Mouse (Mus musculus) embryonic facial prominence, embryonic 10.5 days (tissue): Measurements from ENCODE around the gene Btbd9. TPM values are rescaled to one million over a fixed set of nuclear protein-coding genes. Genes with fewer than 3 reads are reported as not detected.
A peak's percentile ranks its signal among the peaks of the same experiment; 100 is the strongest.

Experiments used
- DNase-seq: peaks from one replicate; pipeline ENCODE4 v3.0.0-alpha.2; 2017; ENCODE audit warnings: low spot score
- H3K27ac ChIP-seq: fragments of 300-500 bp; sonication (generic); replicated peaks from 2 replicates; pipeline ENCODE4 v1.5.1; 2016; ENCODE audit warnings: mild to moderate bottlenecking
- H3K27me3 ChIP-seq: fragments of 300-500 bp; sonication (generic); replicated peaks from 2 replicates; pipeline ENCODE4 v1.6.1; 2016; ENCODE audit warnings: low read depth, mild to moderate bottlenecking; ENCODE audit not compliant: poor library complexity, severe bottlenecking
- H3K36me3 ChIP-seq: fragments of 300-500 bp; sonication (generic); replicated peaks from 2 replicates; pipeline ENCODE4 v1.6.1; 2016; ENCODE audit warnings: mild to moderate bottlenecking, moderate library complexity
- H3K4me1 ChIP-seq: fragments of 300-500 bp; sonication (generic); 2 replicates; pipeline ENCODE4 v1.6.1; 2016
- H3K4me3 ChIP-seq: fragments of 300-500 bp; sonication (generic); 2 replicates; pipeline ENCODE4 v1.5.1; 2016; ENCODE audit warnings: mild to moderate bottlenecking, moderate library complexity
- H3K9me3 ChIP-seq: fragments of 300-500 bp; sonication (generic); 2 replicates; pipeline ENCODE4 v1.6.1; 2016; ENCODE audit warnings: mild to moderate bottlenecking
- WGBS: fragments of 180-500 bp; shearing (Covaris S2); methylation state at CpG from one replicate; pipeline ENCODE4 v1.1.7; 2016; 5-methylcytosine and 5-hydroxymethylcytosine counted together
- polyA plus RNA-seq: library from polyadenylated mRNA; unstranded; fragments of >200 nt; fragmentation: Nextera tagmentation; extraction: Ambion mirVana; gene quantifications from 2 replicates; pipeline ENCODE4 v1.2.1, GENCODE M21; 2016

The Btbd9 gene
- polyA plus RNA-seq, 1 experiment from 2014 or later = 58.1 TPM

- no peak overlapping the region for H3K4me3 ChIP-seq
- no peaks in the 10 kb centered on the region for H3K27me3 ChIP-seq
- DNase-seq = no peak
- peaks cover 9% of the 10 kb centered on the region; the same call in 1 of the 2 replicates for H3K36me3 ChIP-seq
- H3K9me3 ChIP-seq = 0 out of 2 replicates have a peak, but pooled peaks cover 3% of the 10 kb centered on the region
- no peaks in the 10 kb centered on the region for H3K4me1 ChIP-seq
- H3K27ac ChIP-seq = no peak overlapping the region
- 94% methylated on average over 6 of the region's 6 CpGs for WGBS
These were observed 94.5 kb downstream of the Btbd9 start for GRCm38 (mm10) chr17:30481766-30482165.

GRCm38 (mm10) chr17:30481341-30481740 lies 94.9 kb downstream of the Btbd9 start:
- Histone ChIP-seq H3K9me3 (0 out of 2 replicates have a peak, but pooled peaks cover 3% of the 10 kb centered on the region), H3K36me3 (peaks cover 9% of the 10 kb centered on the region; the same call in 1 of the 2 replicates), H3K4me1 (no peaks in the 10 kb centered on the region), H3K27me3 (no peaks in the 10 kb centered on the region), H3K27ac (no peak overlapping the region), H3K4me3 (no peak overlapping the region)
- DNase-seq = no peak
- 93% methylated on average over 10 of the region's 10 CpGs for WGBS

DNA sequence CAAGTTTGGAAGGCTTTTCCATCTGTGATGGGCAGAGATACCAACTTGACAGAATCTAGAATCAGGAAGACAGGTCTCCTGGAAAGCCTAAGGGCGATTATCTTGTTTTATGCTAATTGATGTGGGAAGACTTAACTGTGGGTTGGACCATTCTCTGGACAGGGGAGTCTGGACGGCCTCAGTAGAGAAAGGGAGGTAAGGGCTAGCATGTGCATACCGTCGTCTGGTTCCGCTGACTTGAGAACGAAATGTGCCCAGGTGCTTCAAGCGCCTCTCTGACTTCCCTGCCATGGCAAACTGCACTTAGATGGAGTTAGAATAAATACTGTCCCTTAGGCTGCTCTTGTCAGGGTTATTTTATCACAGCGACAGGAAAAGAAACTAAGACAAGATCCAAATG lies 95.9 kb downstream of the Btbd9 start:
- Histone ChIP-seq H3K27me3 (no peaks in the 10 kb centered on the region), H3K4me1 (no peaks in the 10 kb centered on the region), H3K4me3 (no peak overlapping the region), H3K36me3 (peaks cover 9% of the 10 kb centered on the region; the same call in 1 of the 2 replicates), H3K9me3 (0 out of 2 replicates have a peak, but pooled peaks cover 3% of the 10 kb centered on the region), H3K27ac (no peak overlapping the region)
- 91% methylated on average over 8 of the region's 8 CpGs for WGBS
- DNase-seq = no peak

- Histone ChIP-seq H3K27ac (no peak overlapping the region), H3K4me1 (no peaks in the 10 kb centered on the region), H3K4me3 (no peak overlapping the region), H3K27me3 (no peaks in the 10 kb centered on the region), H3K36me3 (0 out of 2 replicates have a peak, but pooled peaks cover under 1% of the 10 kb centered on the region), H3K9me3 (no peaks in the 10 kb centered on the region)
- no peak for DNase-seq
- WGBS = 77% methylated on average over 9 of the region's 9 CpGs
These were observed 98.1 kb downstream of the Btbd9 start for GRCm38 (mm10) chr17:30478181-30478580.

- WGBS = 76% methylated on average over 2 of the region's 2 CpGs
- no peak overlapping the region for H3K27ac ChIP-seq
- H3K4me1 ChIP-seq = peaks cover 17% of the 10 kb centered on the region
- no peak for DNase-seq
- no peaks in the 10 kb centered on the region for H3K27me3 ChIP-seq
- H3K36me3 ChIP-seq = no peaks in the 10 kb centered on the region
- no peak overlapping the region for H3K4me3 ChIP-seq
- H3K9me3 ChIP-seq = no peaks in the 10 kb centered on the region
These were observed 101.7 kb downstream of the Btbd9 start for GRCm38 (mm10) chr17:30474561-30474960.

DNA sequence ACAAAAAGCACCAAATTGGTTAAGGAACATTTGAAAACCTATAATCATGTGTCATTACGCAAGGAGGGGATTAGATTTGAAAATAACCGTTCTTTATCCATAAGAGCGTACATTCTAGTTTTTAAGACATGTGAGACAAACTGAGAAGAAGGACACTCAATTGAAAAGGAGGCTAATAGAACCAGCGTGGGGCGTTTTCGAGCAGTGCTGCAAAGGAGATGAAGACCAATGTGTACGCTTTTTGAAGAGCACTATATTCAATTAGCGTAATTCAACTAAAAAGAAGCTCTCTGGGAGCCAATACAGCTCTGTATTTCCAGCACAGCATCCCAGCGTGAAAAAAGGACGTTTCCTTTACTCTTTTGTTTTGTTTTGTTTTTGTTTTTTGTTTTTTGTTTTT lies 103.5 kb downstream of the Btbd9 start:
- Histone ChIP-seq H3K9me3 (no peaks in the 10 kb centered on the region), H3K27ac (no peak overlapping the region), H3K36me3 (no peaks in the 10 kb centered on the region), H3K4me3 (no peak overlapping the region), H3K27me3 (no peaks in the 10 kb centered on the region), H3K4me1 (peaks cover 35% of the 10 kb centered on the region)
- no peak for DNase-seq
- WGBS = 88% methylated on average over 10 of the region's 10 CpGs

DNA sequence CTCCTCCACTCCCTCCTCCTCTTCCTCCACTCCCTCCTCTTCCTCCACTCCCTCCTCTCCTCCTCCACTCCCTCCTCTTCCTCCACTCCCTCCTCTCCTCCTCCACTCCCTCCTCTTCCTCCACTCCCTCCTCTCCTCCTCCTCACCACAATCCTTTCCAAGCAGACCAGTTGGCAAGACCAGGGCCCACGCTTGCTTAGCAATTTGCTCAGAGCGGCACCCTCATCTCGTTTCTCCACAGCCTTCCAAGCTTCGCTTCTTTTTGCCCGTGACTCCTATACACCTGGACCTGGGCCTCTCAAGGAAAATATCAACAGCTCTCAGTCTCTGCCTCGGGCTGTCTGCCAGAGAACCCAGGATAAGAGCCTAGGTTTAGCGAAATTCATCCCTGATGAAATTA lies 104.8 kb downstream of the Btbd9 start:
- Histone ChIP-seq H3K9me3 (no peaks in the 10 kb centered on the region), H3K4me1 (peaks cover 40% of the 10 kb centered on the region), H3K27ac (no peak overlapping the region), H3K36me3 (no peaks in the 10 kb centered on the region), H3K4me3 (no peak overlapping the region), H3K27me3 (no peaks in the 10 kb centered on the region)
- WGBS = 82% methylated on average over 7 of the region's 7 CpGs
- DNase-seq = no peak

DNA sequence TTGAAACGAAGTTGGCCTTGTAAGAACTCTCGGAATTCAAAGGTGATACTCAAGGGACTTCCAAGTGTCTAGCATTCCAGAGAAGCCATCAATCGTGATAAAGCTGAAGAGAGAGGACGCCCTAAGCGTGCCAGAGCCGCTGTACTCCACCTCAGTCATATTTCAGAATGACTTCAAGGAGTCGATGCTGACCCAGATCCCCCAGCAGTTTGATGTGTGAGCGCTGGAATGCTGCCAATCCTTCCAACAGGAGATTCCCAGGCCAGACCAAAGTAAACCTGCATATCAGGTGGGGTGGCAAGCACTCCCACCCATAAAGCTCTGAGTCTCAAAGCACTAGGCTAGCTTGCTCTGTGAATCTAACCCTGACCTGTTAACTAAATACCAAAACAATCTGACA lies 105.5 kb downstream of the Btbd9 start:
- peaks cover 40% of the 10 kb centered on the region for H3K4me1 ChIP-seq
- DNase-seq = no peak
- 74% methylated on average over 8 of the region's 8 CpGs for WGBS
- no peaks in the 10 kb centered on the region for H3K27me3 ChIP-seq
- H3K27ac ChIP-seq = no peak overlapping the region
- no peaks in the 10 kb centered on the region for H3K9me3 ChIP-seq
- H3K36me3 ChIP-seq = no peaks in the 10 kb centered on the region
- no peak overlapping the region for H3K4me3 ChIP-seq

DNA sequence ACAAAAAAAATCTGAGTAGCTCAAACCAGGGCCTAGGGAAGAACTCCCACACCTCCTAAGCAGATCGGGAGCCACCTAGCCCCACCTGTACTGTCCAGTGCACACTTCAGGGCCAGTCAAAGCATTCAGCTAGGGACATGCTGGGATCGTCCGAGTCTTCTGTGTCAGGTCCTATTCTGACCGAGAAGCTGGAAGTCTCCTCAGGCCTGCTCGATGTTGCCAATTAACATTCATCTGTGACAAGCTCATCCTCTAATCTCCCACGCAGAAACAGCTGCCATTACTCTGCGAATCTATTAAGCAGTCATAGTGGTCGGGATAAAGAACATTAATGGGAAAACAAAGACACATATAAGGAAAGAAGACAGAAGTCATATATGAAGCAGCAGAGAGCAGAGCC lies 106.0 kb downstream of the Btbd9 start:
- Histone ChIP-seq H3K27me3 (no peaks in the 10 kb centered on the region), H3K4me1 (peaks cover 40% of the 10 kb centered on the region), H3K9me3 (no peaks in the 10 kb centered on the region), H3K36me3 (no peaks in the 10 kb centered on the region), H3K4me3 (no peak overlapping the region), H3K27ac (no peak overlapping the region)
- 66% methylated on average over 8 of the region's 8 CpGs for WGBS
- DNase-seq = no peak

DNA sequence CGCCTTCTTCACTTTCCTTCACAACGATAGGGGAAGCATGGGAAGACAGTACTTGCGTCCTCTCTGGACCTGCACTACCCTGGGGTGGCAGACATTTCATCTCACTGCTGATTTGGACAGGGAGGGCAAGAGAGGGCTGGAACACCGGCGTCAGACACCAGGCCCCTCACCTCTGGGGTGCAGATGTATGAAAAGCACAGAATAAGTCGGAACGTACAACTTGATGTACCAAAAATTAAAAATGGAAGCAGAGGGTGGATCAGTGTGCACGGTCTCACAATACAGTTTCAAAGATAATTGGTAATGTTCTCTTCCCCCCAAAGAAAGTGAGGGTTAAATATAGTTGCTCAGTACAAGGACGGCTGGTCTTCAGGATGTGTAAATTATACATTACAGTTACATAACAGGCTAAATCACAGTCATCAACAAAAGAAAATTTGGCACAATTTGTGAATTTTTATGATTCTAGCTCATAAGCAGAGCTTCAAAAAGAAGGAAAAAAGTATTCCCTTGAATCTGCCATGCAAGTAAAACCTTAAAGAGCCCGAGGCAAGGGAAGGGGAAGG lies 106.7 kb downstream of the Btbd9 start:
- WGBS = 80% methylated on average over 10 of the region's 10 CpGs
- Histone ChIP-seq H3K27ac (no peak overlapping the region), H3K4me1 (peaks cover 40% of the 10 kb centered on the region)

GRCm38 (mm10) chr17:30468368-30468767 lies 107.9 kb downstream of the Btbd9 start:
- Histone ChIP-seq H3K9me3 (no peaks in the 10 kb centered on the region), H3K4me1 (peaks cover 48% of the 10 kb centered on the region), H3K36me3 (no peaks in the 10 kb centered on the region), H3K27ac (peak overlapping the region; percentile 48; the same call in 1 of the 2 replicates), H3K4me3 (no peak overlapping the region), H3K27me3 (no peaks in the 10 kb centered on the region)
- 17% methylated on average over 4 of the region's 4 CpGs for WGBS
- peak; percentile 29 for DNase-seq

More for the DNA sequence above, 106.7 kb downstream of the Btbd9 start:
- Histone ChIP-seq H3K36me3 (no peaks in the 10 kb centered on the region), H3K27me3 (no peaks in the 10 kb centered on the region), H3K4me3 (no peak overlapping the region), H3K9me3 (no peaks in the 10 kb centered on the region)
- DNase-seq = no peak

GRCm38 (mm10) chr17:30467566-30468213 lies 108.6 kb downstream of the Btbd9 start:
- Histone ChIP-seq H3K27me3 (no peaks in the 10 kb centered on the region), H3K36me3 (no peaks in the 10 kb centered on the region), H3K9me3 (no peaks in the 10 kb centered on the region), H3K4me1 (peaks cover 48% of the 10 kb centered on the region), H3K27ac (no peak overlapping the region; the same call in 1 of the 2 replicates), H3K4me3 (no peak overlapping the region)
- DNase-seq = no peak
- 63% methylated on average over 14 of the region's 14 CpGs for WGBS

- no peak for DNase-seq
- Histone ChIP-seq H3K9me3 (no peaks in the 10 kb centered on the region), H3K36me3 (no peaks in the 10 kb centered on the region), H3K27ac (no peak overlapping the region), H3K4me3 (no peak overlapping the region), H3K4me1 (peaks cover 32% of the 10 kb centered on the region), H3K27me3 (no peaks in the 10 kb centered on the region)
- 86% methylated on average over 6 of the region's 6 CpGs for WGBS
These were observed 111.1 kb downstream of the Btbd9 start for GRCm38 (mm10) chr17:30465060-30465762.
